Mouse (Mus musculus) kidney, postnatal 0 days (tissue): Measurements from ENCODE around the gene Tenm3. TPM values are rescaled to one million over a fixed set of nuclear protein-coding genes. Genes with fewer than 3 reads are reported as not detected.
A peak's percentile ranks its signal among the peaks of the same experiment; 100 is the strongest.

Source experiments
- ATAC-seq: fragments of 200-750 bp; cut with Nextera tagmentation; replicated peaks from 2 replicates; pipeline ENCODE4 v1.8.0; 2017; ENCODE audit warnings: low read depth, moderate number of reproducible peaks, moderate TSS enrichment, moderate library complexity; ENCODE audit not compliant: low FRiP score
- DNase-seq: peaks from one replicate; pipeline ENCODE4 v3.0.0-alpha.2; 2016; ENCODE audit warnings: low spot score
- H3K27ac ChIP-seq: fragments of 300-500 bp; sonication (generic); 2 replicates; pipeline ENCODE4 v1.5.1; 2014; ENCODE audit warnings: mild to moderate bottlenecking
- H3K27me3 ChIP-seq: fragments of 300-500 bp; sonication (generic); 2 replicates; pipeline ENCODE4 v1.6.1; 2014; ENCODE audit warnings: low read length, mixed read lengths; ENCODE audit not compliant: insufficient read depth
- H3K36me3 ChIP-seq: fragments of 300-500 bp; sonication (generic); 2 replicates; pipeline ENCODE4 v1.6.1; 2014; ENCODE audit warnings: low read length, mixed read lengths; ENCODE audit not compliant: insufficient read depth
- H3K4me1 ChIP-seq: fragments of 300-500 bp; sonication (generic); replicated peaks from 2 replicates; pipeline ENCODE4 v1.6.1; 2014; ENCODE audit warnings: antibody characterized with exemption, low read length, mixed read lengths; ENCODE audit not compliant: insufficient read depth
- H3K4me2 ChIP-seq: fragments of 300-500 bp; sonication (generic); 2 replicates; pipeline ENCODE4 v1.6.1; 2014; ENCODE audit warnings: mild to moderate bottlenecking, low read length, moderate library complexity, mixed read lengths
- H3K4me3 ChIP-seq: fragments of 300-500 bp; sonication (generic); replicated peaks from 2 replicates; pipeline ENCODE4 v1.5.1; 2014; ENCODE audit warnings: low read depth, low read length
- H3K9ac ChIP-seq: fragments of 300-500 bp; sonication (generic); 2 replicates; pipeline ENCODE4 v1.6.1; 2014; ENCODE audit warnings: low read depth, low read length
- H3K9me3 ChIP-seq: fragments of 300-500 bp; sonication (generic); replicated peaks from 2 replicates; pipeline ENCODE4 v1.6.1; 2016; ENCODE audit warnings: low read length, inconsistent platforms, mixed read lengths
- CTCF ChIP-seq: IDR thresholded peaks from 2 replicates; pipeline ENCODE4 v1.5.1; 2016; ENCODE audit warnings: antibody characterized with exemption, low read depth, mild to moderate bottlenecking, moderate library complexity
- WGBS: fragments of 180-500 bp; shearing (Covaris S2); extraction: QIAGEN DNeasy Blood & Tissue Kit; methylation state at CpG from one replicate; pipeline ENCODE4 v1.1.7; 2014; 5-methylcytosine and 5-hydroxymethylcytosine counted together
- polyA plus RNA-seq: library from polyadenylated mRNA; unstranded; fragments of >200 nt; fragmentation: Nextera tagmentation; extraction: Ambion mirVana; gene quantifications from 2 replicates; pipeline ENCODE4 v1.2.1, GENCODE M21; 2015

Gene Tenm3
- polyA plus RNA-seq, 1 experiment from 2014 or later = 15.3 TPM

DNA sequence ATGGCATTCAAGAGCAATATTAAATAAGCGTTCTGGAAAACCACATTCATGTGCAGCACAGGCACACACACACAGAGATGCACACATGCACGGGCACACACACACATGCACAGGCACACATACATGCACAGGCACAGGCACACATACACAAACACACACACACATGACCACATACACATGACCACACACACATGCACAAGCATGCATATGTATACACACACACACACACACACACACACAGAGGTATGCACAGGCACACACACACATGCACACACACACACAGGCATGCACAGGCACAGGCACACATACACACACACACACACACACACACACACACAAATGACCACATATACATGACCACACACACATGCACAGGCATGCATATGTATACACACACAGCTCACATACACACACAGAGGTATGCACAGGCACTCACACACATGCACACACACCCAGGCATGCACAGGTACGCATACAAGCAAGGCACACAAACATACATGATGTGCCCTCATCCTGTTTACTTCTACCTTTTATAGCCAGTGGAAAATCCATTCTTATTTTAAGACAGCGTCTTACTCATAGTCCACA lies 321.1 kb downstream of the Tenm3 start:
- H3K36me3 ChIP-seq = no peaks in the 10 kb centered on the region
- no peak for TF ChIP-seq CTCF
- H3K27me3 ChIP-seq = no peaks in the 10 kb centered on the region
- H3K4me1 ChIP-seq = no peaks in the 10 kb centered on the region
- H3K9me3 ChIP-seq = no peaks in the 10 kb centered on the region
- no peak overlapping the region for H3K4me3 ChIP-seq
- no peak overlapping the region for H3K27ac ChIP-seq
- ATAC-seq = no peak
- no peak for DNase-seq
- WGBS = 96% methylated on average over 4 of the region's 4 CpGs
- no peak overlapping the region for H3K9ac ChIP-seq
- H3K4me2 ChIP-seq = no peak overlapping the region

DNA sequence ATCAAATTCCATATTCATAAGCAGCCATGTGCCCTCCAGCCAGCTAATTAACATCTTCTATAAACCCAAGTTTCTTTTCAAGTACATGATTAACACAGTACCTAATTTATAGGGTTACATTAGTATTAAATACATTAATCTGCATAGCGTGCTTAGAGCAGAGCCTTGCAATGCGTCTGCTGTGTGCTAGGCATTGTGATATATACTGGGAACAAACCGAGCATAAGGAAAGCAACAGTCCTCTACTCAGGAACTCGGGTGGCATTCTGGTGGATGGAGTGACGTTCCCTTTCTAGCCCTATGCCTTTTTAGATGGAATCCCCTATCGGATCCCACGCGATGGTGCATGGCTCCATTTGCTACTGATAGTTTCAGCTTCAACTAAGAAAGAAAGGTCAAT lies 321.7 kb downstream of the Tenm3 start:
- no peaks in the 10 kb centered on the region for H3K9me3 ChIP-seq
- H3K27me3 ChIP-seq = no peaks in the 10 kb centered on the region
- ATAC-seq (no peak), DNase-seq (no peak)
- no peak overlapping the region for H3K27ac ChIP-seq
- no peak overlapping the region for H3K9ac ChIP-seq
- H3K4me2 ChIP-seq = no peak overlapping the region
- WGBS = 86% methylated on average over 8 of the region's 8 CpGs
- no peak overlapping the region for H3K4me3 ChIP-seq
- H3K4me1 ChIP-seq = no peaks in the 10 kb centered on the region
- no peaks in the 10 kb centered on the region for H3K36me3 ChIP-seq
- no peak for TF ChIP-seq CTCF

DNA sequence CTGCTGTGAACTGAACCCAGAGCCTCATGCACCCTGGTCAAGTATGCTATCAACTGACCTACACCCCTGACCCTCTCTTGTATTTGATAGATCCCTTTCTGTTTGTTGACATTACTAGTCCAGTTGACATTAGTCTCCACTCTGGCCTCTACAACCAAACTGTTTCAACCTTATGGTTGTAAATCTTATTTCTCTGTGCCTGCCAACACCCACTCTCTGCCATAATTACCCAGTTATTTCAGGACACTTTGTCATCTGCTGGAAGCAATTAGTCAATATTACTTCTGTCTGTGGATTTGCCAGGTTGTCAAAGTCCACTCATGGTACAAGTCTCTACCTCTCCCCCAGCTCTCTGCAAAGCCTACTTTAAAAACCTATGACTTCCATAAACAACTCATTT lies 326.3 kb downstream of the Tenm3 start:
- ATAC-seq = no peak
- Histone ChIP-seq H3K4me3 (no peak overlapping the region), H3K4me1 (no peaks in the 10 kb centered on the region), H3K27me3 (no peaks in the 10 kb centered on the region), H3K27ac (no peak overlapping the region), H3K4me2 (no peak overlapping the region), H3K9ac (no peak overlapping the region), H3K9me3 (no peaks in the 10 kb centered on the region), H3K36me3 (no peaks in the 10 kb centered on the region)
- TF ChIP-seq CTCF = no peak
- DNase-seq = no peak

DNA sequence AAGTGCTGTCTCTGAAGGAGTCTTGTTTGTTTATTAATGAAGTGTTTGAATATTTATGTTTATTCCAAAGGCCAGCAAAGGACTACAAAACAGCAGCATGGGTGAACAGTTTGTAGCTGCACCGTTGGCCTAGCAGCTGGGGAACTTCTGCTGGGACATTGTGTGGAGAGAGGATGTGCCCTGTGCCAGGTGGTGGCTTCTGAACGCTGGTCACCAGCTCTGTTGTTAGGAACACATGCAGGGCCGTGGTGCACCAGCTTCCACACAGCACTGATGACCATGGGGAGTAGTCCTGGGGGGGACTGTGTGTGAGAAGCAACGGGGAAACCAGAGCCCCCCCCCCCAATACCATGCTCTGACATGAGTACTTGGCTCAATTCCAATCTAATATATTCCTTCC lies 329.5 kb downstream of the Tenm3 start:
- Histone ChIP-seq H3K9me3 (no peaks in the 10 kb centered on the region), H3K4me3 (no peak overlapping the region), H3K9ac (no peak overlapping the region), H3K27me3 (no peaks in the 10 kb centered on the region), H3K4me2 (no peak overlapping the region), H3K36me3 (no peaks in the 10 kb centered on the region), H3K27ac (no peak overlapping the region), H3K4me1 (no peaks in the 10 kb centered on the region)
- ATAC-seq (no peak), DNase-seq (no peak)
- TF ChIP-seq CTCF = no peak
- 65% methylated on average over 4 of the region's 4 CpGs for WGBS

DNA sequence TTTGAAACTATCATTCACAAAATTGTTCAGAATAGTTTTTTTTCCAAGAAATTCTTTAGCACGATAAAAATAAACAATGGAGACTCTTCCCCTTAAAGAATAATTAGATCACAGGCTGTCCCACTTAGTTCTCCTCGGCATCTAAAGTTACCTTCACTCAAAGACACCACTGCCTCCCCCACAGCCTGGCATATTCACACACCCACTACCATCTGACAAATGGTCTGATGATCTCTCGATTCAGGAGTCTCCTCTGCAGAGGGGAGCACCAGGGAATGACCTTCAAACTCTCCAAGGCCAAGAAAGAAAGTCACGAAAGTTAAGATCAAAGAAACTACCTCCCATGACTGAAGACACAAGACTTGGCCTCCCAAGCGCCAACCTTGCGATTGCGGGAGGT lies 329.9 kb downstream of the Tenm3 start:
- H3K4me1 ChIP-seq = peaks cover 2% of the 10 kb centered on the region; the same call in 1 of the 2 replicates
- peak; percentile 37 for DNase-seq
- H3K27ac ChIP-seq = no peak overlapping the region
- H3K36me3 ChIP-seq = no peaks in the 10 kb centered on the region
- no peak for ATAC-seq
- H3K4me3 ChIP-seq = no peak overlapping the region
- no peaks in the 10 kb centered on the region for H3K9me3 ChIP-seq
- 54% methylated on average over 7 of the region's 7 CpGs for WGBS
- no peak overlapping the region for H3K4me2 ChIP-seq
- TF ChIP-seq CTCF = no peak
- H3K9ac ChIP-seq = no peak overlapping the region
- H3K27me3 ChIP-seq = no peaks in the 10 kb centered on the region

DNA sequence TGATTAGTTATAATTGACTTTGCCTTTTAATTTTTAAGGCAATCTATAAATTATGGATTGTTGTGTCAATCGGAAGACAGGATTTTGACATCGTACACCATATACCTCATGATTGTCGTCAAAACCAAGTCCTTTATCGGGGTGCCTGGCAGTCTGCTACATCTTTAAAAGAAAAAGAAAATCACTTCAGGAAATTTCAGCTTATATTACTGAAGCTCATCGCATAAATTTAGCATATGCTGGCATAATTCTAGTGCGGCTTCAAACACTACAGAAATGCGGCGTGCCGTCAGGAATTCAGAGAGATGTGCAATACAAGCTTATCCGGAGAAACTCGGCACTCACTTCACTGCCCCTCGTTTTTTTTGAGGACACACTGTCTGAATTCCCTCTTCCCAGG lies 332.2 kb downstream of the Tenm3 start:
- no peak overlapping the region for H3K9ac ChIP-seq
- TF ChIP-seq CTCF = no peak
- no peak for ATAC-seq
- H3K4me2 ChIP-seq = no peak overlapping the region
- H3K4me1 ChIP-seq = peaks cover 7% of the 10 kb centered on the region; the same call in 1 of the 2 replicates
- H3K9me3 ChIP-seq = no peaks in the 10 kb centered on the region
- no peak overlapping the region for H3K27ac ChIP-seq
- WGBS = 85% methylated on average over 12 of the region's 12 CpGs
- no peak overlapping the region for H3K4me3 ChIP-seq
- no peak for DNase-seq
- no peaks in the 10 kb centered on the region for H3K27me3 ChIP-seq
- no peaks in the 10 kb centered on the region for H3K36me3 ChIP-seq

DNA sequence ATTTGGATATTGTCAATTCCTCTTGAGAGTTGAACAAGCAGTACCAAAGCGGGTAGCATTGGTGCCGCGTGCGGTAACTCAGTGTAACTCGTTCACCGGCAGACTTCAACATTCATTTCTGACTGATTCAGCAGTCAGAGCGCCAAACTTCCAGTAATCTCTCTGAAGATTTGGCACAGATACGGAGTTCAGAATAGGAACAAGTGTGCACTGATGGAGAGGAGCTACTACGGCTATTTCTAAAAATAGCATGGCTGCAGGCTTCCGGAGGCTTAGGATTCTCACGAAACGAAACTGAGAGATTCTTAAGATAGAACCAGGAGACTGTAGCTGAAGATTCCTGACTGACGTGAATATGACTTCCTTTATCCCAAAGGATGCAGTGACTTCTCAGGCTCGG lies 332.6 kb downstream of the Tenm3 start:
- H3K4me2 ChIP-seq = no peak overlapping the region
- ATAC-seq = no peak
- H3K4me1 ChIP-seq = peaks cover 7% of the 10 kb centered on the region; the same call in 1 of the 2 replicates
- no peak overlapping the region for H3K4me3 ChIP-seq
- no peaks in the 10 kb centered on the region for H3K36me3 ChIP-seq
- no peaks in the 10 kb centered on the region for H3K27me3 ChIP-seq
- no peak overlapping the region for H3K9ac ChIP-seq
- H3K27ac ChIP-seq = no peak overlapping the region
- H3K9me3 ChIP-seq = no peaks in the 10 kb centered on the region
- TF ChIP-seq CTCF = no peak
- WGBS = 88% methylated on average over 14 of the region's 14 CpGs
- no peak for DNase-seq
